In the genomic region with DNA sequence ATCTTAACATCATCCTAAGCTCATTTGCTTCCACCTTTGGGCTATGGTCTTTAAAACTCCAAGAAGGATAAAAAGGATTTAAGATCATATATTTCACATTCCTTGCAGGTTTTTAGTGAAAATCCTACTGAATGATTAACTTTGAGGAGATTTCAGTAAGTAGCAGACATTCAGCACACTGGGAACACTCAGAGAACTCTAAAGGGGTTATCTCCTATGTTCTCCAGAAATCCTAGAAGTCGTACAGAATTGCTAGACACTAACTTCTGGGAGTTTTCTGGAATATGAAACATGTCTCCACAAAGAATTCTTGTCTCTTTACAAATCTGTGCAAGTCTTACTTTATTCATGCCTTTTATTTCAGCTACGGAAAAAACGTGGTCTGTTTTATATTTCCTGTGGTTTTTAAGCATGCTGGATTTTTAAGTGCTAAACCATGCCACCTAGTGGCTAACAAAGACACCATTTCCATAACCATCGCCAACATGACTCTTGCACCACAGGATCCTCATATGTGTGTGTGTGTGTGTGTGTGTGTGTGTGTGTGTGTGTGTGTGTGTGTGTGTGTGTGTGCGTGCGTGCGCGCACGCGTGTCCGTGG, we compare ENCODE assay signal across 8 mouse cellular contexts. TPM values are rescaled to one million over a fixed set of nuclear protein-coding genes. Genes with fewer than 3 reads are reported as not detected.
A peak's percentile ranks its signal among the peaks of the same experiment; 100 is the strongest.
DNase-seq lines count a peak whose midpoint lies in the region; ATAC-seq lines count a peak whose summit lies in the region.

No protein-coding gene starts in this region.

- no peak for ATAC-seq in heart, embryonic 15.5 days (replicated peaks; ENCODE audit: insufficient number of reproducible peaks, insufficient read depth, low FRiP score, low read depth)
- ATAC-seq in liver, embryonic 11.5 days (replicated peaks; ENCODE audit: low FRiP score) = no peak

- 5% methylated on average over 7 of the region's 11 CpGs for WGBS in heart, embryonic 15.5 days
- WGBS in liver, embryonic 11.5 days = 13% methylated on average over 7 of the region's 11 CpGs

- H3K4me2 ChIP-seq in heart, embryonic 15.5 days = peak overlapping the region; percentile 53
- peak overlapping the region; percentile 47; the same call in 1 of the 2 replicates for H3K4me2 ChIP-seq in liver, embryonic 11.5 days

- H3K27me3 ChIP-seq in heart, embryonic 15.5 days = no peaks in the 10 kb centered on the region
- H3K27me3 ChIP-seq in liver, embryonic 11.5 days (replicated peaks; ENCODE audit: control insufficient read depth, insufficient read depth, low read length) = no peaks in the 10 kb centered on the region

- H3K9me3 ChIP-seq in heart, embryonic 15.5 days (replicated peaks) = no peaks in the 10 kb centered on the region
- H3K9me3 ChIP-seq in liver, embryonic 11.5 days (ENCODE audit: control insufficient read depth, low read length) = no peaks in the 10 kb centered on the region

- H3K36me3 ChIP-seq in heart, embryonic 15.5 days = no peaks in the 10 kb centered on the region
- no peaks in the 10 kb centered on the region for H3K36me3 ChIP-seq in liver, embryonic 11.5 days (ENCODE audit: control insufficient read depth, insufficient read depth, low read length)

- peak overlapping the region; percentile 58 for H3K27ac ChIP-seq in heart, embryonic 15.5 days
- H3K27ac ChIP-seq in liver, embryonic 11.5 days (ENCODE audit: low read depth, low read length) = no peak overlapping the region

- H3K9ac ChIP-seq in heart, embryonic 15.5 days = no peak overlapping the region
- no peak overlapping the region for H3K9ac ChIP-seq in liver, embryonic 11.5 days (ENCODE audit: low read depth, low read length)

- intact Hi-C loops in gastrocnemius, postnatal 14 days (cut with DNase I; ENCODE audit: low total_unique reads) = loop anchor here (10.0 kb wide), 1 partner anchor 569 kb away; no protein-coding TSS in a partner anchor

- peak overlapping the region; percentile 36 for H3K4me3 ChIP-seq in heart, embryonic 15.5 days
- H3K4me3 ChIP-seq in liver, embryonic 11.5 days (ENCODE audit: low read depth, low read length) = peak overlapping the region; percentile 23

- 0 out of 2 replicates have a peak, but pooled peaks cover 4% of the 10 kb centered on the region for H3K4me1 ChIP-seq in heart, embryonic 15.5 days (replicated peaks)
- H3K4me1 ChIP-seq in liver, embryonic 11.5 days (replicated peaks; ENCODE audit: control insufficient read depth, insufficient read depth, low read length) = no peaks in the 10 kb centered on the region; the same call in 1 of the 2 replicates

- peak; percentile 25 for DNase-seq in adrenal gland, adult 2 months
- no peak for DNase-seq in adrenal gland, adult 8-10 months
- peak; percentile 28 for DNase-seq in right cerebral cortex, adult 18-20 months
- no peak for DNase-seq in right cerebral cortex, postnatal 14 days
- no peak for DNase-seq in liver, embryonic 11.5 days (ENCODE audit: low spot score)
- DNase-seq in retina, postnatal 7 days (ENCODE audit: low read depth, low spot score) = peak; percentile 21
- DNase-seq in gastrocnemius, postnatal 14 days = no peak

RNA-seq across cellular contexts. Expression of a gene that starts 2.5 kb away (rescaled TPM):
- total RNA-seq in adrenal gland, adult 2 months (2021) = 100 to 1,000 TPM in 1 of 2 experiments, 10 to 100 TPM in 1; 72.7 to 156 TPM
- 13.0 and 15.8 TPM in 2 replicates for polyA plus RNA-seq in adrenal gland, adult 2 months (2012; rRNA removed)
- 10 to 100 TPM; 32.9 to 97.5 (median 53.0) TPM for total RNA-seq in adrenal gland, adult 8-10 months (2022)
- polyA plus RNA-seq in heart, embryonic 15.5 days (2015; fragmentation: Nextera tagmentation; extraction: Ambion mirVana) = 1,051 and 1,364 TPM in 2 replicates
- 293 and 303 TPM in 2 replicates for polyA plus RNA-seq in liver, embryonic 11.5 days (2014; fragmentation: Nextera tagmentation; extraction: Ambion mirVana)
- 1,000 to 10,000 TPM; 1,615 to 2,328 TPM for total RNA-seq in gastrocnemius, postnatal 14 days (2021)

Comparison
In these comparisons a context has a peak if more than half of its experiments do, and no peak if none do; other contexts are left out.
1. DNase-seq: peak in adrenal gland, adult 2 months (single experiment), right cerebral cortex, adult 18-20 months (single experiment) and retina, postnatal 7 days (single experiment); none in adrenal gland, adult 8-10 months (single experiment), right cerebral cortex, postnatal 14 days (single experiment), liver, embryonic 11.5 days (single experiment) and gastrocnemius, postnatal 14 days (single experiment).
2. RNA of a gene that starts 2.5 kb away (total RNA-seq): 1,615 to 2,328 TPM in gastrocnemius, postnatal 14 days; 72.7 to 156 TPM in adrenal gland, adult 2 months and 32.9 to 97.5 TPM in adrenal gland, adult 8-10 months; every median in the first group is over 10 times any median in the second.